Mouse (Mus musculus): Measurements from ENCODE around the gene Nrsn2. TPM values are rescaled to one million over a fixed set of nuclear protein-coding genes. Genes with fewer than 3 reads are reported as not detected.

The Nrsn2 gene
- total and polyA plus RNA-seq, 3 experiments, result not detected

DNA sequence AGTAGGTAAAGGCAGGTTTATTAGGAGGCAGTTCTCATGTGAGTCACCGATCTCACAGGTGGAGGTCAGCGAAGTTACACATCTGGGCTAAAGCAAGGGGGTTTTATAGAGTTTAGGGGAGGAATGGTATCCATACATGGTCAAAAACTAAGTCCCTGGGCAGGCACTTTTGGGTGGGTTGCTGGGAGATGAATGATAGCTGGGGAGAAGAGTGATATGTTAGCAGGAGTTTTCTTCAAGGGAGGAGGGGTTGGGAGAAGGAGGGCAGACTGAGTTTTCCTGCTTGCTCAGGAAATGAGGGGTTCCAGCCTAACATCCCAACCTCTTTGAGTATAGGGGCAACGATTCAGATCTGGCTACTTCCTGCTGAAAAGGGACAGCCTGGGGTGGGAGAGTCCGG is 38.8 kb upstream of the Nrsn2 start, which contains the start of gene 6820408C15Rik:
6820408C15Rik (plus strand) TSS at position 301 of the 400 bp plus-strand sequence.
- Histone ChIP-seq H3K27me3 (replicated peaks) (peaks cover 17% of the 10 kb centered on the region), H3K4me2 (ENCODE audit: insufficient read depth, low read depth, poor library complexity, severe bottlenecking) (no peak within 1 kb of the TSS), H3K27ac (ENCODE audit: insufficient read depth, low read depth) (no peak within 1 kb of the TSS), H3K9ac (ENCODE audit: insufficient read depth, low read depth) (no peak within 1 kb of the TSS), H3K9me3 (replicated peaks; ENCODE audit: low read length) (peaks cover 33% of the 10 kb centered on the region), H3K79me2 (replicated peaks; ENCODE audit: control insufficient read depth, extremely low read depth, insufficient read depth, poor library complexity, severe bottlenecking) (no peaks in the 10 kb centered on the region), H3K4me3 (replicated peaks in 1 of 3; ENCODE audit: low read depth in 2 of 3, low read length in 2 of 3, poor library complexity in 1 of 3) (no peak within 1 kb of the TSS), H3K4me1 (ENCODE audit: control insufficient read depth in 1 of 2, insufficient read depth in 2 of 2) (no peaks in the 10 kb centered on the region), H3K36me3 (replicated peaks in 1 of 2; ENCODE audit: control insufficient read depth in 1 of 2, insufficient read depth in 1 of 2, low read length in 1 of 2) (no peaks in the 10 kb centered on the region)
- dilution Hi-C loops (cut with MboI; ENCODE audit: extremely low pct_ligation_motif_present, extremely low pct_unique_long_range_greater_than_20kb, low sequenced_read_pairs) (no loop called here), in situ Hi-C loops (cut with MboI; ENCODE audit: low pct_ligation_motif_present, low pct_unique_long_range_greater_than_20kb, low sequenced_read_pairs) (no loop called here)
- DNase-seq (ENCODE audit: extremely low read depth), result no peak
- TF ChIP-seq PAX5 (IDR thresholded peaks at IDR 0.05; ENCODE audit: low read length) (no peak), MXI1 (IDR thresholded peaks at IDR 0.05; ENCODE audit: low read depth, low read length) (no peak), CHD2 (IDR thresholded peaks at IDR 0.05; ENCODE audit: low read length) (no peak), E2F4 (IDR thresholded peaks at IDR 0.05; ENCODE audit: insufficient replicate concordance, low read depth, low read length) (no peak), UBTF (IDR thresholded peaks at IDR 0.05; ENCODE audit: low read depth, low read length) (no peak), SMC3 (IDR thresholded peaks at IDR 0.05; ENCODE audit: low read depth, low read length) (no peak), KAT2A (IDR thresholded peaks at IDR 0.05; ENCODE audit: insufficient replicate concordance, low read length) (no peak), IRF4 (IDR thresholded peaks at IDR 0.05; ENCODE audit: low read depth, low read length) (no peak), MAX (IDR thresholded peaks at IDR 0.05; ENCODE audit: low read length) (no peak), NELFE (IDR thresholded peaks at IDR 0.05; ENCODE audit: low read depth, low read length) (no peak)

GRCm38 (mm10) chr2:152414591-152415165 is 38.2 kb upstream of the Nrsn2 start, which contains the start of gene Zcchc3:
Zcchc3 (minus strand) TSS chr2:152415027.
- dilution Hi-C loops (cut with MboI; ENCODE audit: extremely low pct_ligation_motif_present, extremely low pct_unique_long_range_greater_than_20kb, low sequenced_read_pairs), result no loop called here
- Histone ChIP-seq H3K9ac (ENCODE audit: insufficient read depth, low read depth) (no peak within 1 kb of the TSS), H3K27me3 (replicated peaks) (peaks cover 21% of the 10 kb centered on the region), H3K4me1 (ENCODE audit: control insufficient read depth in 1 of 2, insufficient read depth in 2 of 2) (no peaks in the 10 kb centered on the region), H3K9me3 (replicated peaks; ENCODE audit: low read length) (peaks cover 30% of the 10 kb centered on the region), H3K36me3 (replicated peaks in 1 of 2; ENCODE audit: control insufficient read depth in 1 of 2, insufficient read depth in 1 of 2, low read length in 1 of 2) (no peaks in the 10 kb centered on the region), H3K27ac (ENCODE audit: insufficient read depth, low read depth) (no peak within 1 kb of the TSS), H3K4me2 (ENCODE audit: insufficient read depth, low read depth, poor library complexity, severe bottlenecking) (no peak within 1 kb of the TSS), H3K4me3 (replicated peaks in 1 of 3; ENCODE audit: low read depth in 2 of 3, low read length in 2 of 3, poor library complexity in 1 of 3) (no peak within 1 kb of the TSS), H3K79me2 (replicated peaks; ENCODE audit: control insufficient read depth, extremely low read depth, insufficient read depth, poor library complexity, severe bottlenecking) (no peaks in the 10 kb centered on the region)
- in situ Hi-C loops (cut with MboI; ENCODE audit: low pct_ligation_motif_present, low pct_unique_long_range_greater_than_20kb, low sequenced_read_pairs), result no loop called here
- no peak for DNase-seq (ENCODE audit: extremely low read depth)
- TF ChIP-seq MAZ (IDR thresholded peaks at IDR 0.05; ENCODE audit: low read depth, low read length), result no peak
- no peak for TF ChIP-seq JUN (IDR thresholded peaks at IDR 0.05; ENCODE audit: insufficient read depth, low read depth, low read length)
- TF ChIP-seq TBP (conservative IDR thresholded peaks at IDR 0.05; ENCODE audit: low read depth, low read length), result no peak
- no peak for TF ChIP-seq BHLHE40 (IDR thresholded peaks at IDR 0.05; ENCODE audit: low read depth, low read length)
- TF ChIP-seq GABPA (IDR thresholded peaks at IDR 0.05; ENCODE audit: insufficient replicate concordance, low read depth, low read length), result no peak
- TF ChIP-seq POLR2A (IDR thresholded peaks at IDR 0.05; ENCODE audit: low read depth, low read length), result no peak
